Mouse (Mus musculus) liver, embryonic 14.5 days (tissue): ENCODE data around the gene Sgca. TPM values are rescaled to one million over a fixed set of nuclear protein-coding genes. Genes with fewer than 3 reads are reported as not detected.
A peak's percentile ranks its signal among the peaks of the same experiment; 100 is the strongest.

Experiments
- ATAC-seq: fragments of 200-750 bp; cut with Nextera tagmentation; 2 replicates; pipeline ENCODE4 v1.8.0; 2017; ENCODE audit warnings: moderate number of reproducible peaks, mild to moderate bottlenecking, moderate library complexity; ENCODE audit not compliant: insufficient read depth
- DNase-seq, 3 experiments: peaks; one replicate each; pipeline ENCODE4 v3.0.0-alpha.2; 2012 to 2013; ENCODE audit warnings: low read depth in 3 of 3, low spot score in 3 of 3
- H3K27ac ChIP-seq: fragments of 300-500 bp; sonication (generic); 2 replicates; pipeline ENCODE4 v1.5.1; 2014; ENCODE audit warnings: moderate library complexity, mild to moderate bottlenecking, control low read depth, inconsistent platforms
- H3K27me3 ChIP-seq: fragments of 300-500 bp; sonication (generic); 2 replicates; pipeline ENCODE4 v1.6.1; 2014; ENCODE audit warnings: mild to moderate bottlenecking, low read length, moderate library complexity; ENCODE audit not compliant: control insufficient read depth, insufficient read depth
- H3K36me3 ChIP-seq: fragments of 300-500 bp; sonication (generic); replicated peaks from 2 replicates; pipeline ENCODE4 v1.6.1; 2014; ENCODE audit warnings: low read depth; ENCODE audit not compliant: control insufficient read depth, insufficient read depth
- H3K4me1 ChIP-seq, 2 experiments: fragments of 200-500 bp in 1 of 2; fragments of 300-500 bp in 1 of 2; sonication (generic) in 1 of 2; replicated peaks; 2 replicates each; pipeline ENCODE4 v1.6.1; 2012 to 2014; ENCODE audit warnings: antibody characterized with exemption in 1 of 2, inconsistent platforms in 1 of 2, low read length in 1 of 2; ENCODE audit not compliant: control insufficient read depth in 2 of 2, insufficient read depth in 2 of 2
- H3K4me2 ChIP-seq: fragments of 300-500 bp; sonication (generic); 2 replicates; pipeline ENCODE4 v1.6.1; 2014; ENCODE audit warnings: low read depth, mild to moderate bottlenecking, control low read depth, moderate library complexity
- H3K4me3 ChIP-seq, 2 experiments: fragments of 200-500 bp in 1 of 2; fragments of 300-500 bp in 1 of 2; sonication (generic) in 1 of 2; 2 replicates each; pipeline ENCODE4 v1.5.1; 2012 to 2014; ENCODE audit warnings: low read depth in 2 of 2, low read length in 2 of 2, mild to moderate bottlenecking in 2 of 2, control low read depth in 1 of 2, inconsistent platforms in 1 of 2, moderate library complexity in 1 of 2; ENCODE audit not compliant: insufficient read depth in 1 of 2
- H3K9ac ChIP-seq: fragments of 300-500 bp; sonication (generic); replicated peaks from 2 replicates; pipeline ENCODE4 v1.6.1; 2014; ENCODE audit warnings: mild to moderate bottlenecking, control low read depth, moderate library complexity
- H3K9me3 ChIP-seq: fragments of 300-500 bp; sonication (generic); 2 replicates; pipeline ENCODE4 v1.6.1; 2016; ENCODE audit warnings: low read length, mixed read lengths; ENCODE audit not compliant: control insufficient read depth
- CTCF ChIP-seq: IDR thresholded peaks from 2 replicates; pipeline ENCODE4 v1.5.1; 2016; ENCODE audit warnings: antibody characterized with exemption, low read depth, control low read depth
- EP300 ChIP-seq: IDR thresholded peaks from 2 replicates; pipeline ENCODE4 v1.6.1; 2016; ENCODE audit warnings: antibody characterized with exemption, low read depth
- WGBS: fragments of 180-500 bp; shearing (Covaris S2); extraction: QIAGEN DNeasy Blood & Tissue Kit; methylation state at CpG from one replicate; pipeline ENCODE4 v1.1.7; 2014; ENCODE audit not compliant: insufficient replicate concordance; 5-methylcytosine and 5-hydroxymethylcytosine counted together
- polyA plus RNA-seq, 2 experiments: library from polyadenylated mRNA; depleted of rRNA in 1 of 2; stranded (reverse) in 1 of 2; unstranded in 1 of 2; fragments of >200 nt; fragmentation: Nextera tagmentation in 1 of 2; extraction: Ambion mirVana in 1 of 2; gene quantifications; 2 replicates each; pipeline versions ENCODE4 v1.2.1 to v1.2.3; 2012 to 2014

Sgca gene
- polyA plus RNA-seq, 2 experiments: not detected

- no peaks in the 10 kb centered on the region for H3K9me3 ChIP-seq
- H3K4me2 ChIP-seq: no peak overlapping the region
- no peaks in the 10 kb centered on the region; the same call in 1 of the 2 replicates for H3K27me3 ChIP-seq
- TF ChIP-seq EP300 (no peak), CTCF (peak; percentile 20; the same call in 1 of the 2 replicates)
- no peak overlapping the region for H3K27ac ChIP-seq
- ATAC-seq: no peak
- DNase-seq: no peak
- WGBS: 17% methylated on average over 8 of the region's 8 CpGs
- no peak overlapping the region for H3K4me3 ChIP-seq
- no peaks in the 10 kb centered on the region for H3K36me3 ChIP-seq
- no peak overlapping the region for H3K9ac ChIP-seq
- H3K4me1 ChIP-seq: no peaks in the 10 kb centered on the region
Observed at GRCm38 (mm10) chr11:94944295-94944694, 31.8 kb downstream of the Sgca start.

- Histone ChIP-seq H3K4me3 (no peak overlapping the region), H3K4me2 (no peak overlapping the region), H3K9me3 (no peaks in the 10 kb centered on the region), H3K36me3 (no peaks in the 10 kb centered on the region), H3K4me1 (no peaks in the 10 kb centered on the region), H3K9ac (no peak overlapping the region), H3K27ac (no peak overlapping the region), H3K27me3 (peaks cover 11% of the 10 kb centered on the region)
- ATAC-seq (no peak), DNase-seq (no peak)
- TF ChIP-seq EP300 (no peak), CTCF (no peak)
- 55% methylated on average over 15 of the region's 15 CpGs for WGBS
Observed at GRCm38 (mm10) chr11:94943054-94943453, 33.1 kb downstream of the Sgca start.

GRCm38 (mm10) chr11:94942282-94943023 is 33.7 kb downstream of the Sgca start:
- DNase-seq: peak in 1 of 3 experiments; percentile 22
- Histone ChIP-seq H3K4me2 (no peak overlapping the region), H3K36me3 (no peaks in the 10 kb centered on the region), H3K4me1 (no peaks in the 10 kb centered on the region), H3K9me3 (no peaks in the 10 kb centered on the region), H3K27me3 (peaks cover 13% of the 10 kb centered on the region), H3K9ac (no peak overlapping the region), H3K27ac (no peak overlapping the region), H3K4me3 (no peak overlapping the region)
- TF ChIP-seq EP300 (no peak), CTCF (peak; percentile 62)
- ATAC-seq: no peak
- 34% methylated on average over 13 of the region's 13 CpGs for WGBS

- Histone ChIP-seq H3K27me3 (peaks cover 13% of the 10 kb centered on the region), H3K4me3 (no peak overlapping the region), H3K9me3 (no peaks in the 10 kb centered on the region), H3K4me1 (no peaks in the 10 kb centered on the region), H3K36me3 (no peaks in the 10 kb centered on the region), H3K4me2 (no peak overlapping the region), H3K9ac (no peak overlapping the region), H3K27ac (no peak overlapping the region)
- WGBS: 59% methylated on average over 8 of the region's 8 CpGs
- ATAC-seq (no peak), DNase-seq (no peak)
- TF ChIP-seq CTCF: no peak
- no peak for TF ChIP-seq EP300
Observed at GRCm38 (mm10) chr11:94941776-94942175, 34.4 kb downstream of the Sgca start.

- DNase-seq (no peak), ATAC-seq (no peak)
- H3K9ac ChIP-seq: no peak overlapping the region
- H3K9me3 ChIP-seq: no peaks in the 10 kb centered on the region
- no peak for TF ChIP-seq CTCF
- TF ChIP-seq EP300: no peak
- no peaks in the 10 kb centered on the region for H3K4me1 ChIP-seq
- H3K27ac ChIP-seq: no peak overlapping the region
- no peak overlapping the region for H3K4me3 ChIP-seq
- peaks cover 18% of the 10 kb centered on the region for H3K27me3 ChIP-seq
- H3K4me2 ChIP-seq: no peak overlapping the region
- 18% methylated on average over 9 of the region's 9 CpGs for WGBS
- no peaks in the 10 kb centered on the region for H3K36me3 ChIP-seq
Observed at GRCm38 (mm10) chr11:94941121-94941520, 35.0 kb downstream of the Sgca start.
